Mouse (Mus musculus) monocyte, adult 5-6 weeks (primary cell): ENCODE results near the gene 4930402H24Rik. TPM values are rescaled to one million over a fixed set of nuclear protein-coding genes. Genes with fewer than 3 reads are reported as not detected.

Experiments
- ATAC-seq: fragments of 153-309, 156-312 bp; replicated peaks from 2 replicates; pipeline ENCODE4 v1.8.0; 2017; ENCODE audit warnings: mild to moderate bottlenecking; ENCODE audit not compliant: low TSS enrichment, insufficient number of reproducible peaks, severe bottlenecking, poor library complexity, low FRiP score
- total RNA-seq: library from RNA; stranded (forward); fragments of 200-1000, 200-491, 200-594 nt; gene quantifications from 3 replicates; pipeline ENCODE4 v1.2.3, GENCODE M21; 2017

Gene 4930402H24Rik
- total RNA-seq, 1 experiment from 2014 or later: 34.0 TPM

- no peak for ATAC-seq
Measured at GRCm38 (mm10) chr2:130827410-130827809, 78.8 kb downstream of the 4930402H24Rik start.

DNA sequence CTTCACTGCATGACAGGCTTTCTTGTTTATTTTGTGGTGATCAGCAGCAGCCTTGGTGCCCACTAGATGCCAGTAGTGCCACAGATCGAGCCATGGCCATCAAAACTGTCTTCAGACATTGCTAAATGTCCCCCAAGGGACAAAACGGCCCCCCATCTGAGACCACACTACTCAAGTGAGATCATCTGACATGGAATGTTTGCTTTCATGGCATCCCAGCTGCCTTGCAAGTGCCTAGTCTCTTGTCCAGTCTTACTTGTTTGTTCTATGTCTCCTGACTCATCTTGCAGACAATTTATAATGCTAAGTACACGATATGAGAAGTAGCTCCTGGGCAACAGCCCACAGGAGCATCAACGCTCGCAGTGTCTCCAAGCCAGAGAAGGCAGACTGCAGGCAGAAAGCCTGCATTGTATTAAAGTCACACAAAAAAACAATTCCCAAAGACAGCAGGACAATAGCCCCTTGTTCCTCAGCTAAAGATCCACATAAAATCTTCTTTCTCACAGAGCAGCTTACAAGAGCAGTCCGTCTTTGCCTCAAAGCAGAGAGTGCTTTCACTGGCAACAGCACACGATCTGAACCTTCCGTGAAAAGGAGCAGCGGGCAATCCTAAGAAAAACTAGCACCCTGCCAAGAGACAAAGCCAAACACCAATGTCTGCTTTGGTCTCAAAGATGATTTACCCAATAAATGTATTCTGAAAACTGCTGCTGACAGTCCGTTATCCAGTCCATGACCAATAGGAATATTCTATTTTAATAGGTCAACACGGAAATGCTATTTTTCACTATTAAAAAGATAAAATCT lies 87.2 kb downstream of the 4930402H24Rik start:
- no peak for ATAC-seq

DNA sequence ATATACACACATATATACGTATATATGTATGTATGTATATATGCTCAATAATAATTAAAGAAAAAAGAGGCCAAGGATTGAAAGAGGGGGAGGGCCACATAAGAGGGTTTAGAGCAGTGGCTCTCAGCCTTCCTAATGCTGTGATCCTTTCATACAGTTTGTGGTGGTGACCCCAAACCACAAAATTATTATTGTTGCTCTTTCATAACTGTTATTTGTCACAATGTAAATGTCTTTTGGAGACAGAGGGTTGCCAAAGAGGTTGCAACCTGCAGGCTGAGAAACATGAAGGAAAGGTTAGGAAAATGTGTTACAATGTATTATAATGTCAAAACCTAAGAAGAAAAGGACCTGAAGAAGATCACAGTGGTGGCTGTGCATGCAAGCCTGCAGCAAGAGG lies 88.3 kb downstream of the 4930402H24Rik start:
- no peak for ATAC-seq

DNA sequence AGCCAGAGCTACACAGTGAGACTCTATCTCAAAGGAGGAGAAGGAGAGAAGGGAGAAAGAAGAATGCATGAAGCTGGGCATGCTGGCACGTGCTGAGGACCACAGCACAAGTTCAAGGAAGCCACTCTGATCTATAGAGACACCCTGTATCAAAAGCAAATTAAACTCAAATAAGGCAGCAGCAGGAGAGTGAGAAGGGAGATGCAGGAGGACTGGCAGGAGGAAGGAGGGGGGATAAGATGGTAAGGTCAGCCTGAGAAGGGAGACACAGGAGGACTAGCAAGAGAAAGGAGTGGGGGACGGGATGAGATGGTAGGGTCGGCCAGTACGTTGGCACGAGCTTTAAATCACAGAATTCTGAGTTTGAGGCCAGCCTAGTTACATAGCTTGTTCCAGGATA lies 90.0 kb downstream of the 4930402H24Rik start:
- ATAC-seq: no peak

DNA sequence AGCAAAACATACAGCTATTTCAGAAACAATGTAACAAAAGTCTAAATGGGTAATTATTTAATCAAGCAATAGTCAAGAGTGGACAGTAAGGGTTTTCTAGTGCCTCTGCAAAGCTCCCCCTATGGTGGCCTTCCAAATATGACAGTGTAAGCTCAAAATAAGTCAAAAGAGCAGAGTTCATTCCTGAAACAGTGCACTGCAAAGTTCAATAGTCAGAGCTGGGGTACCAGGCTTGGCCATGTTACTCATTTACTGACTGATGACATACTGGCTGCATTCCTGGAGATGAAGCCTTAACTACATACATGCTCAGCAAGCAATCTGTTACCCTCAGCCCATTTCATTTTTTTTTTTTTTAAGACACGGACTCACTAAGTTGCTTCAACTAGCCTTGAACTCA lies 91.7 kb downstream of the 4930402H24Rik start:
- no peak for ATAC-seq

- no peak for ATAC-seq
Measured at GRCm38 (mm10) chr2:130813729-130814128, 92.5 kb downstream of the 4930402H24Rik start.

GRCm38 (mm10) chr2:130812487-130812886 lies 93.7 kb downstream of the 4930402H24Rik start:
- ATAC-seq: no peak

- no peak for ATAC-seq
Measured at GRCm38 (mm10) chr2:130805146-130805545, 101.1 kb downstream of the 4930402H24Rik start.

GRCm38 (mm10) chr2:130803706-130804105 lies 102.5 kb downstream of the 4930402H24Rik start:
- no peak for ATAC-seq

- no peak for ATAC-seq
Measured at GRCm38 (mm10) chr2:130795731-130796130, 110.5 kb downstream of the 4930402H24Rik start.

- ATAC-seq: no peak
Measured at GRCm38 (mm10) chr2:130791722-130792121, 114.5 kb downstream of the 4930402H24Rik start.

DNA sequence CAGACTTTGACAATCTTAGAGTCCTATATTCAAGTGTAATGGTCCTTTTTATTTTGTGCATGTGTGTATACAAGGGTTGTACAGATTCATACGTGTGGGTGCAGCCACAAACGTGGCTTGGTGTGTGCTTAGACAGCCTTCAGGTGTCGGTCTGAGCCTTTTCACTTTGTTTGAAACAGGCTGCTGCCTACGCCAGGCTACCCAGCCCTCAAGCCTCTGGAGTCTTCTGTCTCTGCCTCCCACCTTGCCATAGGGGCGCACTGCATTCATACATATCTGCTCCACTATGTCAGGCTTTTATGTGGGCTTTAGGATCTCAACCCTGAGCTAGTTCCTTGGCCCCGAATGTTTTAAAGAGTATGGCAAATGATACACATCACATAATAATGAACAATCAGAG lies 116.6 kb downstream of the 4930402H24Rik start:
- ATAC-seq: no peak

DNA sequence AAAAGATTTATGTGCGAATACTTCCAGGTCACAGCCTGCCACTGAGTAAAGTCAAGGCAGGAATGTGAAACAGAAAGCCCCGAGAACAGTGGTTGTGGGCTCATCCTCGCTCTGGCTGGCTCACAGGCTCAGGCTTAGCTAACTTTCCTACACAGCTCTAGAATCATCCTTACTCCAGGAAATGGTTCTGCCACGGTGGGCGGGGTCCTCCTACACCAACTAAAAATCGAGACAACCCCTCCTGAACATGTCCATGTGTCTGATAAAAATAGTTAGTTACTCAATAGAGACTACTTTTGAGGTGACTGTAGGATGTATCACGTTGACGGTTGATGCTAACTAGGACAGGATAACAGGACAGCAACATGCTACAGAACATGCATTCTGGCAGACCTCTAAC lies 117.2 kb downstream of the 4930402H24Rik start:
- ATAC-seq: no peak

DNA sequence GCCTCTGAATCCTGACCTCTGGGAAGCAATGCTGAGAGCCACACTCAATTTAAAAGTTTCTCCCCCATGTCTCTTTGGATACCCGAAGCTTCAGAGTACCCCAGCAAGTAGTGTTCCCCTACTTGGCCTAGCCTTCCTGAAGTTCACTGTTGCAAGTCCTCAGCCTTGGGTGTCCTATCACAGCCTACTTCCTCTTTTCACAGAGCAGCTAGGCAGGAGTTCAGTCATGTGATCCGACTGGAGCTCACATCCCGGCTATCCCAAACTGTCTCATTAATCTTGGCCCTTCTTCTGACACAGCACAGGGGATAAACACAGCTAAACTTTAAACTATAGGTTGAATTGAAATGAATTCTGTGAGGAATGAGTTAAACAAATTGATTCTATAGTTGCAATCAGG lies 121.3 kb downstream of the 4930402H24Rik start:
- ATAC-seq: no peak

- no peak for ATAC-seq
Measured at GRCm38 (mm10) chr2:130780615-130781303, 125.4 kb downstream of the 4930402H24Rik start.

GRCm38 (mm10) chr2:130779935-130780334 lies 126.3 kb downstream of the 4930402H24Rik start:
- no peak for ATAC-seq

GRCm38 (mm10) chr2:130776610-130777009 lies 129.6 kb downstream of the 4930402H24Rik start:
- no peak for ATAC-seq

DNA sequence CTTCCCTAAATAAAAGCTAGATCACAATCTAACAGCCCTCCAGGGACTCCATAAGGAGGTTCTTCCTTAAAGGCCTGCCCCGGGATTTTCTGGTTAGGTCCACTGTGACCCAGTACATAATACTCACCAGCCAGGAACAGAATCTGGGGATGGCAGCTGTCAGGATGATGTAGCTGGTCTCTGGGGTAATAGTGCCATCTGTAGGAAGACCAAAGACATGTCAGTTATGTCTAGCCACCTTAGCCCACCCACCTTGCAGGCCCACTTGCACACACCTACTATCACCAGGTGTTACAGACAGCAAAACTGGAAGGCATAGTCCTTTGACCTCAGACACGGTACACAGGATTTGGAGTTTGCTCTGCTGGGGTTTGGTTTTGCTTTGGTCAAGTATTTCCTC lies 138.7 kb downstream of the 4930402H24Rik start:
- no peak for ATAC-seq

GRCm38 (mm10) chr2:130765396-130765795 lies 140.8 kb downstream of the 4930402H24Rik start:
- ATAC-seq: no peak

DNA sequence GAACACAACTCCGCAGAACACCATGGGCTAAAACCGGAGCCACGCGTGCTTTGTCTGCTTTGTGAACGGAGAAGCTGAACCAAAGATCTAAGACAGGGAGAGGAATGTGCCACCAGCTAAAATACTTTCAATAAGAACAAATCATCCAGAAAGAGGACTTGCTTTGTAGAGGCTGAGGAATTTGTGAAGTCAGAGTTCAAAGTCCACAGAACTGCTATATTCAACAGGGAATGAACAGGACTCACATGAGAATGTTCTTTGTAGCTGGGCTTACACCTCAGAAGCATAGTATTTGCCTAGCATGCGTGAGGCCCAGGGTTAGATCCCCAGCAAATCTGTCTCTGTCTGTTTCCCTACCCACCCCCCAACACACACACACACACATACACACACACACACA lies 145.3 kb downstream of the 4930402H24Rik start:
- ATAC-seq: no peak
